Mouse (Mus musculus): ENCODE measurements around the gene Clcn1. TPM values are rescaled to one million over a fixed set of nuclear protein-coding genes. Genes with fewer than 3 reads are reported as not detected.
A peak's percentile ranks its signal among the peaks of the same experiment; 100 is the strongest.

Gene Clcn1
- 0.59 and 0.67 TPM in 2 replicates for polyA plus RNA-seq (2016; fragmentation: Nextera tagmentation; extraction: Ambion mirVana)

- no peaks in the 10 kb centered on the region for H3K27me3 ChIP-seq (ENCODE audit: insufficient read depth, poor library complexity, severe bottlenecking)
- H3K27ac ChIP-seq = peak within 1 kb of the TSS; percentile 47
- H3K9me3 ChIP-seq = no peaks in the 10 kb centered on the region
- no peak for DNase-seq (ENCODE audit: low spot score)
- H3K36me3 ChIP-seq = peaks cover 39% of the 10 kb centered on the region
- H3K4me3 ChIP-seq = no peak within 1 kb of the TSS
- peaks cover 19% of the 10 kb centered on the region for H3K4me1 ChIP-seq
- WGBS = 58% methylated on average over 4 of the region's 5 CpGs
These were observed at the start of gene Clcn1 for GRCm38 (mm10) chr6:42286448-42286847. Gene Clcn1 (plus strand): TSS chr6:42286685.

- DNase-seq (ENCODE audit: low spot score) = no peak
- Histone ChIP-seq H3K27ac (no peak overlapping the region), H3K4me1 (no peaks in the 10 kb centered on the region), H3K36me3 (no peaks in the 10 kb centered on the region), H3K27me3 (ENCODE audit: insufficient read depth, poor library complexity, severe bottlenecking) (no peaks in the 10 kb centered on the region), H3K4me3 (no peak overlapping the region), H3K9me3 (no peaks in the 10 kb centered on the region)
- WGBS = 67% methylated on average over 6 of the region's 6 CpGs
These were observed 49.1 kb upstream of the Clcn1 start for GRCm38 (mm10) chr6:42237276-42237805.

- no peak overlapping the region for H3K4me3 ChIP-seq
- no peaks in the 10 kb centered on the region for H3K36me3 ChIP-seq
- H3K27ac ChIP-seq = no peak overlapping the region
- no peak for DNase-seq (ENCODE audit: low spot score)
- H3K27me3 ChIP-seq (ENCODE audit: insufficient read depth, poor library complexity, severe bottlenecking) = peaks cover 2% of the 10 kb centered on the region
- 76% methylated on average over 6 of the region's 6 CpGs for WGBS
- H3K9me3 ChIP-seq = no peaks in the 10 kb centered on the region
- peaks cover 10% of the 10 kb centered on the region for H3K4me1 ChIP-seq
These were observed 45.0 kb upstream of the Clcn1 start for GRCm38 (mm10) chr6:42241311-42242045.

GRCm38 (mm10) chr6:42245711-42246353 is 40.7 kb upstream of the Clcn1 start, which contains the start of gene Gstk1:
Gene Gstk1 (plus strand): TSS chr6:42245935.
- Histone ChIP-seq H3K4me3 (peak within 1 kb of the TSS; percentile 64), H3K27ac (peak within 1 kb of the TSS; percentile 78), H3K27me3 (ENCODE audit: insufficient read depth, poor library complexity, severe bottlenecking) (peaks cover 14% of the 10 kb centered on the region), H3K9me3 (no peaks in the 10 kb centered on the region), H3K36me3 (no peaks in the 10 kb centered on the region), H3K4me1 (peaks cover 10% of the 10 kb centered on the region)
- 3% methylated on average over 28 of the region's 28 CpGs for WGBS
- DNase-seq (ENCODE audit: low spot score) = peak; percentile 96

- H3K4me1 ChIP-seq = peaks cover 10% of the 10 kb centered on the region
- H3K27me3 ChIP-seq (ENCODE audit: insufficient read depth, poor library complexity, severe bottlenecking) = peaks cover 14% of the 10 kb centered on the region
- 10% methylated on average over 8 of the region's 8 CpGs for WGBS
- no peak overlapping the region for H3K27ac ChIP-seq
- DNase-seq (ENCODE audit: low spot score) = no peak
- no peaks in the 10 kb centered on the region for H3K36me3 ChIP-seq
- H3K4me3 ChIP-seq = no peak overlapping the region
- H3K9me3 ChIP-seq = no peaks in the 10 kb centered on the region
These were observed 39.3 kb upstream of the Clcn1 start for GRCm38 (mm10) chr6:42247173-42247572.

- Histone ChIP-seq H3K27me3 (ENCODE audit: insufficient read depth, poor library complexity, severe bottlenecking) (peaks cover 14% of the 10 kb centered on the region), H3K27ac (no peak overlapping the region), H3K4me3 (no peak overlapping the region), H3K36me3 (no peaks in the 10 kb centered on the region), H3K9me3 (no peaks in the 10 kb centered on the region), H3K4me1 (peaks cover 10% of the 10 kb centered on the region)
- 93% methylated on average over 1 of the region's 1 CpGs for whole genome bisulfite sequencing
- no peak for DNase-seq (ENCODE audit: low spot score)
These were observed 38.5 kb upstream of the Clcn1 start for GRCm38 (mm10) chr6:42247981-42248380.

GRCm38 (mm10) chr6:42251791-42252190 is 34.7 kb upstream of the Clcn1 start:
- Histone ChIP-seq H3K4me3 (no peak overlapping the region), H3K36me3 (no peaks in the 10 kb centered on the region), H3K4me1 (no peaks in the 10 kb centered on the region), H3K27ac (no peak overlapping the region), H3K9me3 (no peaks in the 10 kb centered on the region), H3K27me3 (ENCODE audit: insufficient read depth, poor library complexity, severe bottlenecking) (peaks cover 8% of the 10 kb centered on the region; the same call in 1 of the 2 replicates)
- DNase-seq (ENCODE audit: low spot score) = no peak
- 76% methylated on average over 4 of the region's 4 CpGs for WGBS

GRCm38 (mm10) chr6:42253103-42253502 is 33.4 kb upstream of the Clcn1 start:
- H3K27ac ChIP-seq = no peak overlapping the region
- no peak for DNase-seq (ENCODE audit: low spot score)
- H3K36me3 ChIP-seq = no peaks in the 10 kb centered on the region
- no peaks in the 10 kb centered on the region for H3K9me3 ChIP-seq
- no peaks in the 10 kb centered on the region for H3K4me1 ChIP-seq
- WGBS = 73% methylated on average over 2 of the region's 2 CpGs
- no peak overlapping the region for H3K4me3 ChIP-seq
- H3K27me3 ChIP-seq (ENCODE audit: insufficient read depth, poor library complexity, severe bottlenecking) = no peaks in the 10 kb centered on the region

GRCm38 (mm10) chr6:42257303-42257863 is 29.1 kb upstream of the Clcn1 start:
- Histone ChIP-seq H3K27ac (no peak overlapping the region), H3K27me3 (ENCODE audit: insufficient read depth, poor library complexity, severe bottlenecking) (no peaks in the 10 kb centered on the region; the same call in 1 of the 2 replicates), H3K9me3 (no peaks in the 10 kb centered on the region), H3K36me3 (no peaks in the 10 kb centered on the region), H3K4me3 (no peak overlapping the region), H3K4me1 (peaks cover 6% of the 10 kb centered on the region)
- DNase-seq (ENCODE audit: low spot score) = peak; percentile 87
- WGBS = 16% methylated on average over 11 of the region's 11 CpGs

- no peak for DNase-seq (ENCODE audit: low spot score)
- Histone ChIP-seq H3K27ac (no peak overlapping the region), H3K4me1 (peaks cover 6% of the 10 kb centered on the region), H3K9me3 (no peaks in the 10 kb centered on the region), H3K27me3 (ENCODE audit: insufficient read depth, poor library complexity, severe bottlenecking) (peaks cover 6% of the 10 kb centered on the region; the same call in 1 of the 2 replicates), H3K4me3 (no peak overlapping the region), H3K36me3 (no peaks in the 10 kb centered on the region)
- 48% methylated on average over 6 of the region's 6 CpGs for WGBS
These were observed 26.1 kb upstream of the Clcn1 start for GRCm38 (mm10) chr6:42260430-42260829.

GRCm38 (mm10) chr6:42261524-42262170 is 24.8 kb upstream of the Clcn1 start, which contains the start of gene Tmem139:
Gene Tmem139 (plus strand): TSS chr6:42261970.
- Histone ChIP-seq H3K27ac (peak within 1 kb of the TSS; percentile 52; the same call in 1 of the 2 replicates), H3K36me3 (no peaks in the 10 kb centered on the region), H3K27me3 (ENCODE audit: insufficient read depth, poor library complexity, severe bottlenecking) (peaks cover 6% of the 10 kb centered on the region; the same call in 1 of the 2 replicates), H3K9me3 (no peaks in the 10 kb centered on the region), H3K4me1 (peaks cover 10% of the 10 kb centered on the region), H3K4me3 (peak within 1 kb of the TSS; percentile 46)
- no peak for DNase-seq (ENCODE audit: low spot score)
- WGBS = 11% methylated on average over 20 of the region's 20 CpGs

GRCm38 (mm10) chr6:42264626-42265312 is 21.7 kb upstream of the Clcn1 start, which contains the start of gene Casp2:
Gene Casp2 (plus strand): TSS chr6:42264985.
- no peaks in the 10 kb centered on the region for H3K9me3 ChIP-seq
- peak; percentile 100 for DNase-seq (ENCODE audit: low spot score)
- H3K4me1 ChIP-seq = peaks cover 11% of the 10 kb centered on the region
- H3K4me3 ChIP-seq = peak within 1 kb of the TSS; percentile 73
- under 1% methylated on average over 50 of the region's 51 CpGs for WGBS
- H3K27ac ChIP-seq = peak within 1 kb of the TSS; percentile 93
- peaks cover 26% of the 10 kb centered on the region for H3K36me3 ChIP-seq
- peaks cover 6% of the 10 kb centered on the region; the same call in 1 of the 2 replicates for H3K27me3 ChIP-seq (ENCODE audit: insufficient read depth, poor library complexity, severe bottlenecking)
